Mouse (Mus musculus) cerebellum, adult 2 months (tissue): ENCODE results near the gene Trip12. TPM values are rescaled to one million over a fixed set of nuclear protein-coding genes. Genes with fewer than 3 reads are reported as not detected.

Experiments used
- DNase-seq, 2 experiments: peaks; one replicate each; pipeline ENCODE4 v3.0.0; 2021
- H3K27ac ChIP-seq: fragments of 200-500 bp; 2 replicates; pipeline ENCODE4 v1.5.1; 2012; ENCODE audit warnings: low read length, control low read depth, inconsistent platforms; ENCODE audit not compliant: insufficient read depth
- H3K27me3 ChIP-seq: fragments of 200-500 bp; 2 replicates; pipeline ENCODE4 v1.6.1; 2012; ENCODE audit warnings: inconsistent platforms, mild to moderate bottlenecking, low read length, moderate library complexity; ENCODE audit not compliant: control insufficient read depth, insufficient read depth
- H3K4me1 ChIP-seq: fragments of 200-500 bp; 2 replicates; pipeline ENCODE4 v1.6.1; 2011; ENCODE audit warnings: low read length; ENCODE audit not compliant: control insufficient read depth, insufficient read depth
- H3K4me3 ChIP-seq: fragments of 200-500 bp; replicated peaks from 2 replicates; pipeline ENCODE3; 2011; ENCODE audit warnings: mild to moderate bottlenecking, low read depth, low read length, control low read depth; ENCODE audit not compliant: insufficient read depth
- CTCF ChIP-seq: fragments of 200-500 bp; IDR thresholded peaks from 2 replicates; pipeline ENCODE4 v1.5.1; 2011; ENCODE audit warnings: low read depth, mild to moderate bottlenecking, control low read depth, low read length, moderate library complexity, borderline replicate concordance; ENCODE audit not compliant: insufficient read depth
- POLR2A ChIP-seq: fragments of 200-500 bp; IDR thresholded peaks from 2 replicates; pipeline ENCODE4 v1.6.1; 2011; ENCODE audit warnings: low read length, control low read depth, borderline replicate concordance; ENCODE audit not compliant: insufficient read depth
- WGBS: fragments of 180-500 bp; shearing (Covaris S2); methylation state at CpG from one replicate; pipeline ENCODE4 v1.1.7; 2018; 5-methylcytosine and 5-hydroxymethylcytosine counted together
- polyA plus RNA-seq: library from polyadenylated mRNA; depleted of rRNA; stranded (reverse); fragments of >200 nt; gene quantifications from 2 replicates; pipeline ENCODE4 v1.2.3, GENCODE M21; 2012

Trip12 gene
- polyA plus RNA-seq, 1 experiment = 75.2 TPM

GRCm38 (mm10) chr1:84843366-84843765 lies 3.0 kb upstream of the Trip12 start:
- no peaks in the 10 kb centered on the region for H3K4me1 ChIP-seq
- H3K4me3 ChIP-seq = no peak overlapping the region
- no peak overlapping the region for H3K27ac ChIP-seq
- WGBS = 91% methylated on average over 2 of the region's 2 CpGs
- DNase-seq = no peak
- H3K27me3 ChIP-seq = no peaks in the 10 kb centered on the region
- no peak for TF ChIP-seq CTCF
- no peak for TF ChIP-seq POLR2A

DNA sequence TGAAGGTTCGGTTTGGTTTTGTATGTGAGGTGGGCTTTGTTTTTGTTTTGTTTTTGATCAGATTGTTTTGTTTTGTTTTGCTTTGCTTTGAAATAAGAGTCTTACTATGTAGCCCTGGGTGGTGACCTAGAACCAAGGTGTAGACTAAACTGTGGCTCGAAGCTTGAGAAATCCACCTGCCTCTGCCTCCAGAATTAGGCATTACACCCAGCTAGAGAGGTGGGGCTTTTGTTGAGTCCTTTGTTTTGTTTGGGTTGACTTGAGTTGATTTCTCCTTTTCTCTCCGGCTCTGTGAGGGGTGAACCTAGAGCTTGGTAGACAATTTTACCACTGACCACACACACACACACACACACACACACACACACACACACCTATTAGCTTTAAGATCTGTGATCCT lies 745 bp upstream of the Trip12 start:
- Histone ChIP-seq H3K27me3 (no peaks in the 10 kb centered on the region), H3K27ac (no peak overlapping the region), H3K4me1 (no peaks in the 10 kb centered on the region), H3K4me3 (no peak overlapping the region)
- no peak for TF ChIP-seq POLR2A
- no peak for TF ChIP-seq CTCF
- no peak for DNase-seq
- 75% methylated on average over 3 of the region's 3 CpGs for WGBS

DNA sequence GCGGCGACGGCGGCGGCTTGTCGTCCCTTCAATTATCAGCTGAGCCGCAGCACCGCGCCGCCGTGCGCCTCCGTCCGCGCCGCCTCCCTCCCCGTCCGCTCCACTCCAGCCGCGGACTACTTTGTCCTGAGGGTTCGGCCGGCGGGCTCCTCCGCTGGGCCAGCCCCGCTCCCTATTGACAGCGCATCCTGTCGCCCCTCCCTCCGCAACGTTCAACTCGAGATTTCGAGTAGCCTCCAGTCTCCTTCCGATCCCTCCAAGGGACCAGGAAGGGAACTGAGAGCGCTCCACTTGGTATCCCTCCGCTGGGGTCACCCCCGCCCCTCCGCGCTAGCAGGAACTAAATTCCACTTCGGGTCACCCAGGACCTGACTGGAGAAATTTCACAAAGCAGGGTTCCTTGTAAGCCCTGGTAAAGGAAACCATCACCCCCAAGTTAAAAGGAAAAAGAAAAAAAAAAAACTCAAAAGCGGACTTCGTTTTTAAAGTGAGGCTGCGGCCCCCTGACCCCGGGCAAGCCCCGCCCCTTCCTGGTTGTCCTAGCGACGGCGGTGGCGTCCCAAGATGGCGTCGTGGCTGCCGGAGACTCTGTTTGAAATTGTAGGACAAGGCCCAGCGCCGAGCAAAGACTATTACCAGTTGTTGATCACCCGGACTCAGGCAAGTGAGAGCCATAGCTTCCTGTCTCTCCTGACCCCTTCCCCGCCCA lies 853 bp downstream of the Trip12 start, which contains the start of gene Fbxo36:
Gene Fbxo36 (plus strand): TSS at position 533 of the 709 bp plus-strand sequence.
- Histone ChIP-seq H3K4me1 (no peaks in the 10 kb centered on the region), H3K27me3 (no peaks in the 10 kb centered on the region), H3K4me3 (peak within 1 kb of the TSS; percentile 89), H3K27ac (peak within 1 kb of the TSS; percentile 99)
- peak; percentile 91 to 94 for DNase-seq
- TF ChIP-seq CTCF = no peak
- 0 out of 2 replicates have a peak, but pooled peaks have one; percentile 20 for TF ChIP-seq POLR2A
- WGBS = under 1% methylated on average over 49 of the region's 54 CpGs

DNA sequence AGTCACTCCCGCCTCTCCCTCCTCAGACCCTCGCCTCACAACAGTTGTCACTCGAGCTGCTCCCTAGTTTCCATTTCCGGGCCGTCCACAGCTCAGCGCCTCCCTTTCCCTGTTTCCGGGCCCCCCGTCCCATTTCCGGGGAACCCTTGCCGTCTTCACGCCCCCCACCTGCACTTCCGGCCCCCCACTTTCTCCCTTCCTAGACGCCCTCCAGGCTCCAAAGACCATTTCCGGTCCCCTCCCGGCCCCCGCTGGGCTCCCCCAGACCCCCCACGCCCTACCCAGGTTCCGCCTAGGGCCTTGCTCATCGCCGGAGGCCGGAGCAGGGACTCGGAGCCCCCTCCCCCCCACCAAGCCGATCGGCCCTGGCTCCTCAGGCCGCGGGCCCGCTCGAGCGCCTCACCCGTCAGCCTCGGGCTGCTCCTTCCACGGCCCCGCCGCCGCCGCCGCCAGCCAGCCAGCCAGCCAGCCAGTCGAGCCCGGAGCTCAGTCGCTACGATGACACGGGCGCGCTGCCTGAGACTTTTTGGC lies 1.6 kb downstream of the Trip12 start:
- peak; percentile 67 to 70 for DNase-seq
- H3K4me1 ChIP-seq = no peaks in the 10 kb centered on the region
- 2% methylated on average over 44 of the region's 44 CpGs for WGBS
- TF ChIP-seq CTCF (no peak), POLR2A (no peak)
- no peaks in the 10 kb centered on the region for H3K27me3 ChIP-seq
- H3K27ac ChIP-seq = peak overlapping the region; percentile 82
- H3K4me3 ChIP-seq = peak overlapping the region; percentile 89

- WGBS = under 1% methylated on average over 22 of the region's 22 CpGs
- Histone ChIP-seq H3K27me3 (no peaks in the 10 kb centered on the region), H3K27ac (no peak overlapping the region), H3K4me1 (no peaks in the 10 kb centered on the region), H3K4me3 (peak overlapping the region; percentile 89)
- TF ChIP-seq POLR2A (no peak), CTCF (no peak)
- DNase-seq = peak in 1 of 2 experiments; percentile 8
These were observed 2.2 kb downstream of the Trip12 start for GRCm38 (mm10) chr1:84838156-84838555.

DNA sequence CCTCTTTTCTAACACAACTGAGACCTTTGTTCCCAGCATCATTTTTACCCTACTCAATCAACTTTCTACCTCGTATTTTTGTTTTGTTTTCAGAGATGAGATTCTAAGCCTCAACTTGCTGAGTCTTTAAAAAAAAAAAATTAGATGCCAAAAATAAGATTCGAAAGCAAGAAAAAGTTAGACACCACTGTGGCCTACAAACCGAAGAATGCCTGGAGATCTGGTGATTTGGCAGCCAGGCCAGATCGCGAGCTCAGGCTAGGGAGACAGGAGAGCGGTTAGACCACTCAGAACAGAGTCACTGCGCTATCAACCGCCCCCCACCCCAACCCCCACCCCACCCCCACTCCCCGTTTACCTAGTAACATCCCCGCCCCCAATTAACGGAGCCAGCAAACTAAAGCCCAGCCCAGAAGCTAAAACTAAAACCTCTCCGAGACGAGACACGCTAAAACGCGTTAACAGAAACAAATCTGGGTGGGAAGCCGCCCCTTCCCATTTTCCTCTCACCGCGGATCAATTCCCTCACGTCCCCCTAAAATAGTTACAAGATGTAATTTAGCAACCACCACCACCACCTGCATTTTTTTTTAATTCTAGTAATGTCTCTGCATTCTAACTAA lies 2.7 kb downstream of the Trip12 start:
- DNase-seq = peak in 1 of 2 experiments; percentile 24
- Histone ChIP-seq H3K27ac (no peak overlapping the region), H3K4me1 (no peaks in the 10 kb centered on the region), H3K27me3 (no peaks in the 10 kb centered on the region), H3K4me3 (peak overlapping the region; percentile 89)
- 4% methylated on average over 20 of the region's 20 CpGs for WGBS
- no peak for TF ChIP-seq POLR2A
- TF ChIP-seq CTCF = no peak

GRCm38 (mm10) chr1:84825091-84825490 lies 15.2 kb downstream of the Trip12 start:
- H3K27me3 ChIP-seq = no peaks in the 10 kb centered on the region
- no peak for DNase-seq
- WGBS = 74% methylated on average over 2 of the region's 2 CpGs
- no peak overlapping the region for H3K27ac ChIP-seq
- TF ChIP-seq POLR2A = no peak
- no peak for TF ChIP-seq CTCF
- no peak overlapping the region for H3K4me3 ChIP-seq
- H3K4me1 ChIP-seq = no peaks in the 10 kb centered on the region

GRCm38 (mm10) chr1:84817596-84817995 lies 22.7 kb downstream of the Trip12 start:
- no peak for TF ChIP-seq POLR2A
- 96% methylated on average over 1 of the region's 1 CpGs for WGBS
- Histone ChIP-seq H3K4me1 (no peaks in the 10 kb centered on the region), H3K27ac (no peak overlapping the region), H3K4me3 (no peak overlapping the region), H3K27me3 (no peaks in the 10 kb centered on the region)
- DNase-seq = no peak
